Mouse (Mus musculus): ENCODE measurements around the gene Spns2.
A peak's percentile ranks its signal among the peaks of the same experiment; 100 is the strongest.

Spns2 gene

GRCm38 (mm10) chr11:72475408-72475807, 14.3 kb downstream of the Spns2 start:
- DNase-seq (ENCODE audit: inconsistent age in 2 of 2, low spot score in 1 of 2): no peak

GRCm38 (mm10) chr11:72474926-72475325, 14.8 kb downstream of the Spns2 start:
- DNase-seq (ENCODE audit: inconsistent age in 2 of 2, low spot score in 1 of 2): no peak

GRCm38 (mm10) chr11:72473540-72473939, 16.2 kb downstream of the Spns2 start:
- DNase-seq (ENCODE audit: inconsistent age in 2 of 2, low spot score in 1 of 2): no peak

DNA sequence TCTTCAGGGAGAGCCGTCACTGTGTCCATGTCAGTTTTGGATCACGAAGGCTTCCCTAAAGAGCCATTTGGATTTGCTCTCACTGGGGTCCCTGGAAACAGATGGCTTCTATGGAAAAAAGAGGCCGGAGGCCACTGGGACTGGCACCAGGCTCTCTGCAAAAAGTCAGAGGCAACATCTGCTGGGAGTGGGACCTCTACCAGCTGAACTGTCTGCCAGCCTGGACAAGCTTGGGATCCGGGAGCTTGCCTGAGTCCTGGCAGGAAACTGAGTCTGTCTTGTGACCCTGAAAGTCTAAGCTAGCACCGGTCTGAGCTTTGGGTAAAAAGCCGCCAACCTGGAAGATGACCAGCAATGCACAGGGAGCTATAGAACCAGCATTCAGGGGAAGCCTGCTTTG, 18.3 kb downstream of the Spns2 start:
- no peak for DNase-seq (ENCODE audit: inconsistent age in 2 of 2, low spot score in 1 of 2)

GRCm38 (mm10) chr11:72470004-72470403, 19.7 kb downstream of the Spns2 start:
- DNase-seq (ENCODE audit: inconsistent age in 2 of 2, low spot score in 1 of 2): no peak

GRCm38 (mm10) chr11:72469217-72469616, 20.5 kb downstream of the Spns2 start:
- peak; percentile 62 to 75 for DNase-seq (ENCODE audit: inconsistent age in 2 of 2, low spot score in 1 of 2)

GRCm38 (mm10) chr11:72468525-72468924, 21.2 kb downstream of the Spns2 start:
- DNase-seq (ENCODE audit: inconsistent age in 2 of 2, low spot score in 1 of 2): no peak

- DNase-seq (ENCODE audit: inconsistent age in 2 of 2, low spot score in 1 of 2): no peak
Measured at GRCm38 (mm10) chr11:72466694-72467507, 22.8 kb downstream of the Spns2 start.

GRCm38 (mm10) chr11:72465978-72466693, 23.6 kb downstream of the Spns2 start:
- DNase-seq (ENCODE audit: inconsistent age in 2 of 2, low spot score in 1 of 2): no peak

DNA sequence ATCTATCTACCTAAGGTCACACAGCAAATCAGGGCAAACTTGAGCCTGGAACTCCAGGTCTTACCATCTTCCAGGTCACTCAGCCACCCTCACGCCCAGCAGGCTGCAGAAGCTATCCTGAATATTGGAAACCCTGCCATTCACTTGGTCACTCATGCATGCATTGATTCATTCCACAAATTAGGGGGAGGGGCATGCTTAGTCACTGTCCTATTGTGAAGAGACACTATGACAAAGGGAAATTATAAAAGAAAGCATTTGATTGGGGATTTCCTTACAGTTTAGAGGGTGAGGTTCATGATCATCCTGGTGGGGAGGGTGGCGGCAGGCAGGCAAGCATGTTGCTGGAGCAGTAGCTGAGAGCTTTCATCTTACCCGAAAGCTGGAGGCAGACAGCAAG, 24.9 kb downstream of the Spns2 start:
- no peak for DNase-seq (ENCODE audit: inconsistent age in 2 of 2, low spot score in 1 of 2)

GRCm38 (mm10) chr11:72461500-72461981, 28.2 kb downstream of the Spns2 start:
- no peak for DNase-seq (ENCODE audit: inconsistent age in 2 of 2, low spot score in 1 of 2)

- DNase-seq (ENCODE audit: inconsistent age in 2 of 2, low spot score in 1 of 2): no peak
Measured at GRCm38 (mm10) chr11:72458502-72458901, 31.2 kb downstream of the Spns2 start.

- peak; percentile 42 to 66 for DNase-seq (ENCODE audit: inconsistent age in 2 of 2, low spot score in 1 of 2)
Measured at GRCm38 (mm10) chr11:72457995-72458496, 31.7 kb downstream of the Spns2 start.

GRCm38 (mm10) chr11:72455694-72456093, 34.0 kb downstream of the Spns2 start:
- no peak for DNase-seq (ENCODE audit: inconsistent age in 2 of 2, low spot score in 1 of 2)

DNA sequence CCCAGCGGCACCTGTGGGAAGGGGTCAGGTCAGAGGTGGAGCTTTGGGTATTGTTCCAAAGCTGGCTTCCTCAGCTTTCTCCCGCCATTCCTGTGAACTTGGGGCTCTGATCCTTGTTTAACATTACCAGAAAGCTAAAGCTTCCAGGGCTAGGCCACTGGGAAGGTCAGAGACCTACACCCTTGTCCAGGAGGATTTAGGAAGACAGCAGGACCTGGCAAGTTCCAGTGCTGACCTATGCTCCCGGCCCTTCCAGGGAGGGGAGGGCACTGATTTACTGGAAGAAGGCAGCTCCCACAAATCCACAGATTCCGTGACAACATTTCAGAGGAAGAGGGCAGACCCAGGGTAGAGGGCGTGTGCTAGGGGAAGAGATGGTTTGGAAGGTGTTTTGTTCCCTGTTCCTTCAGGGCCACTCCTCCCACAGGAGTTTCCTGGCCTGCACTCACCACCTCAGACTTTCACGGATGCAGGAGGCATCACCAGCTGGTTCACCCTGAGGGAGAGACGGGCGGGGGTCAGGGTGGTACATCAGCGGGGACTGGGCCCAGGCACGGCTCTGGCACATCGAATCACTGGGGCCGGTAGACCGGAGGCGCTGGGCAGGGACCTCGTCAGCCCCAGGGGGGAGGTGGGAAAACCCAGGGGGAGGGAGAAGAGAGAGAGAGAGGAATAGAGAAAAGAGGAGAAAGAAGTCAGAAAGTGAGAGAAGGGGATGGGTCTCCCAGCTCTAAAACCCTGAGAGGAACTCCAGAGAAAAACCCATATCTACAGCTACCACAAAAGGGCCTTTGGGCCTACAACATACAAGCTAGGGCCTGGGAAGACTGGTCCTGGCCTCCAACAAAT, 36.4 kb downstream of the Spns2 start:
- no peak for DNase-seq (ENCODE audit: inconsistent age in 2 of 2, low spot score in 1 of 2)

- DNase-seq (ENCODE audit: inconsistent age in 2 of 2, low spot score in 1 of 2): no peak
Measured at GRCm38 (mm10) chr11:72452140-72452665, 37.5 kb downstream of the Spns2 start.

DNA sequence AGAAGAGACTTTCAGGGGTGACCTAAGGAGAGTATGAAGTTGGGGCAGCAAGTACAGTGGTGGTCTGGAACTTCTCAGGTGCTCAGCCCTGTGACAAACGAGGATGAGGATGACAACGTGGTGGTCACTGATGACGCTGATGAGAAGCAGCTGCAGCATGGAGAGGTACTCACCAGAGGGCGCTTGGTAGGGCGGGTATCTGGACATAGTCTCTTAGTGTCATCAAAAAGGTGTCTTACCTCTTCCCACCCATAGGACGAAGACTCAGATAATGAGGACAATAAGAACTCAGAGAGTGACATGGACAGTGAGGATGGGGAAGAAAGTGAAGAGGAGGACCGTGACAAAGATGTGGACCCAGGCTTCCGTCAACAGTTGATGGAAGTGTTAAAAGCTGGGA, 42.2 kb downstream of the Spns2 start:
- DNase-seq (ENCODE audit: inconsistent age in 2 of 2, low spot score in 1 of 2): no peak

DNA sequence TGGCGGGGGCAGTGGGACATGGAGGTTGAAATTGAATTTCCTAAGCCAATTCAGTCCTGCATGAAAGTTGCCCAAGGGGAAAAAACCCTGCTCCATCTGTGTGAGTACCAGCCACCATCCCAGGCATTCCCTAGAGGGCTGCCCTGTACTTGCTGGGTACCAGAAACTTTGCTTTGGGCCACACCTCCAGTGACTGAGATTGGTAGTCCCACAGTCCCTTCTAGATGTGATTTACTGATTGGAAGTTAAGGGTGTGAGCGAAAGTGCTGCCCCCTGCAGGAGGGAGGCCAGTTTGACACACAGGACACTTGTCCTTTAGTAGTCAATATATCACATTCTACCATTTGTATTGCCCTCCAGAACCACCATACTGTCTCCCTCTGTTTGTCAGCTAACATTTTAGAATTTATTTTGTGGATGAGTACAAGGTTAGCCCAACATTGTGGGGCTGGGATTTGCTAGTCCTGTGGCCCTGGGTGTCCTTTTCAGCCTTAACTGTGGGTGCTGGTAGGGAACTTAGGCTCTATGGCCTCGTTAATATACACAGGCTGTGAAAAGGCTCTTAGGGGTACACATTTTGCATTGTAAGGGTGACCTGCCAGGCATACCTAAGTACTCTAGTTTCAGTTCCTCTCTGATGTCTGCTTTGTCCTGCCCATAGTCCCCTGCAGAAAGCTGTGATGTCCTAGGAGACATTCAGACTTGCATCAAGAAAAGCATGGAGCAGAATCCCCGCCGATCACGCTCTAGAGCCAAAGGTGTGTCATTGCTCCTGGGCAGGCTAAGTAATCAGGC, 43.2 kb downstream of the Spns2 start:
- DNase-seq (ENCODE audit: inconsistent age in 2 of 2, low spot score in 1 of 2): peak in 1 of 2 experiments; percentile 72

- DNase-seq (ENCODE audit: inconsistent age in 2 of 2, low spot score in 1 of 2): peak; percentile 98 to 99
Measured at GRCm38 (mm10) chr11:72440965-72441664, 48.6 kb downstream of the Spns2 start, which contains the start of gene Mybbp1a. Gene Mybbp1a (plus strand): TSS chr11:72441355.

Data from adrenal gland, adult (tissue).